Mouse (Mus musculus) MEL (cell line): ENCODE data around the gene Gm45337. TPM values are rescaled to one million over a fixed set of nuclear protein-coding genes. Genes with fewer than 3 reads are reported as not detected.

ENCODE experiments used
- DNase-seq: peaks from one replicate; pipeline ENCODE4 v3.0.0; 2011; ENCODE audit warnings: low read depth, low spot score
- H3K27ac ChIP-seq: 2 replicates; pipeline ENCODE4 v1.5.1; 2012; ENCODE audit warnings: low read depth, mild to moderate bottlenecking, control low read depth, low read length, moderate library complexity; ENCODE audit not compliant: control insufficient read depth
- H3K27me3 ChIP-seq, 2 experiments: fragments of 150-350 bp in 1 of 2; sonication (generic) in 1 of 2; 2 replicates each; pipeline ENCODE4 v1.6.1; 2012; ENCODE audit warnings: low read length in 2 of 2, mild to moderate bottlenecking in 2 of 2, improper control_type of control experiment in 1 of 2, moderate library complexity in 1 of 2; ENCODE audit not compliant: insufficient read depth in 2 of 2, control insufficient read depth in 1 of 2
- H3K36me3 ChIP-seq, 2 experiments: 2 replicates each; pipeline ENCODE4 v1.6.1; 2012 to 2014; ENCODE audit warnings: low read length in 2 of 2, improper control_type of control experiment in 1 of 2, inconsistent platforms in 1 of 2, mild to moderate bottlenecking in 1 of 2; ENCODE audit not compliant: insufficient read depth in 2 of 2, control insufficient read depth in 1 of 2
- H3K4me1 ChIP-seq, 2 experiments: fragments of 150-350 bp in 1 of 2; sonication (generic) in 1 of 2; 2 replicates each; pipeline ENCODE4 v1.6.1; 2012; ENCODE audit warnings: low read length in 2 of 2, improper control_type of control experiment in 1 of 2, mild to moderate bottlenecking in 1 of 2; ENCODE audit not compliant: insufficient read depth in 2 of 2, control insufficient read depth in 1 of 2
- H3K4me3 ChIP-seq, 2 experiments: fragments of 150-350 bp in 1 of 2; sonication (generic) in 1 of 2; 2 replicates each; pipeline ENCODE4 v1.5.1; 2012; ENCODE audit warnings: low read depth in 2 of 2, low read length in 2 of 2, mild to moderate bottlenecking in 2 of 2, moderate library complexity in 2 of 2, control low read depth in 1 of 2, improper control_type of control experiment in 1 of 2; ENCODE audit not compliant: control insufficient read depth in 1 of 2, insufficient read depth in 1 of 2
- H3K79me2 ChIP-seq: 2 replicates; pipeline ENCODE4 v1.6.1; 2012; ENCODE audit warnings: mild to moderate bottlenecking, low read length, moderate library complexity; ENCODE audit not compliant: control insufficient read depth, poor library complexity, insufficient read depth
- H3K9ac ChIP-seq: 2 replicates; pipeline ENCODE4 v1.6.1; 2012; ENCODE audit warnings: low read depth, mild to moderate bottlenecking, control low read depth, low read length, moderate library complexity; ENCODE audit not compliant: control insufficient read depth, poor library complexity, severe bottlenecking
- H3K9me3 ChIP-seq: fragments of 150-350 bp; sonication (generic); replicated peaks from 2 replicates; pipeline ENCODE4 v1.6.1; 2012; ENCODE audit warnings: mild to moderate bottlenecking, low read length, improper control_type of control experiment, moderate library complexity; ENCODE audit not compliant: insufficient read depth
- BHLHE40 ChIP-seq: IDR thresholded peaks from 2 replicates; pipeline ENCODE4 v1.6.1; 2012; ENCODE audit warnings: low read depth, mild to moderate bottlenecking, inconsistent platforms, low read length, improper control_type of control experiment, borderline replicate concordance
- CHD1 ChIP-seq: IDR thresholded peaks from 2 replicates; pipeline ENCODE4 v1.6.1; 2012; ENCODE audit warnings: low read depth, mild to moderate bottlenecking, inconsistent platforms, low read length, improper control_type of control experiment
- CHD2 ChIP-seq: IDR thresholded peaks from 2 replicates; pipeline ENCODE4 v1.6.1; 2011; ENCODE audit warnings: low read length, improper control_type of control experiment
- CTCF ChIP-seq, 3 experiments: IDR thresholded peaks in 2 of 3; conservative IDR thresholded peaks in 1 of 3; 2 replicates each; pipeline ENCODE4 v1.5.1; 2011 to 2012; ENCODE audit warnings: low read length in 3 of 3, low read depth in 2 of 3, mild to moderate bottlenecking in 2 of 3, improper control_type of control experiment in 1 of 3, inconsistent platforms in 1 of 3, mixed read lengths in 1 of 3, moderate library complexity in 1 of 3; ENCODE audit not compliant: control insufficient read depth in 1 of 3, insufficient read depth in 1 of 3, poor library complexity in 1 of 3, severe bottlenecking in 1 of 3
- ELF1 ChIP-seq: IDR thresholded peaks from 2 replicates; pipeline ENCODE4 v1.6.1; 2014; ENCODE audit warnings: low read depth, mild to moderate bottlenecking, inconsistent platforms, low read length, improper control_type of control experiment, moderate library complexity
- ETS1 ChIP-seq: IDR thresholded peaks from 2 replicates; pipeline ENCODE4 v1.6.1; 2012; ENCODE audit warnings: low read depth, mild to moderate bottlenecking, inconsistent platforms, low read length, improper control_type of control experiment, moderate library complexity
- GATA1 ChIP-seq: IDR thresholded peaks from 2 replicates; pipeline ENCODE4 v1.6.1; 2011; ENCODE audit warnings: low read depth, low read length, improper control_type of control experiment
- HCFC1 ChIP-seq: IDR thresholded peaks from 2 replicates; pipeline ENCODE4 v1.6.1; 2012; ENCODE audit warnings: low read depth, mild to moderate bottlenecking, inconsistent platforms, low read length, improper control_type of control experiment, moderate library complexity
- JUND ChIP-seq: IDR thresholded peaks from 2 replicates; pipeline ENCODE4 v1.6.1; 2011; ENCODE audit warnings: low read depth, mild to moderate bottlenecking, improper control_type of control experiment, low read length
- MAFK ChIP-seq: IDR thresholded peaks from 2 replicates; pipeline ENCODE4 v1.6.1; 2011; ENCODE audit warnings: low read depth, mild to moderate bottlenecking, low read length, improper control_type of control experiment, borderline replicate concordance
- MAX ChIP-seq: IDR thresholded peaks from 2 replicates; pipeline ENCODE4 v1.6.1; 2011; ENCODE audit warnings: low read length, improper control_type of control experiment
- MYB ChIP-seq: IDR thresholded peaks from 2 replicates; pipeline ENCODE4 v1.6.1; 2011; ENCODE audit warnings: mild to moderate bottlenecking, low read depth, low read length, improper control_type of control experiment
- MYC ChIP-seq: IDR thresholded peaks from 2 replicates; pipeline ENCODE4 v1.6.1; 2011; ENCODE audit warnings: low read depth, mild to moderate bottlenecking, low read length, improper control_type of control experiment, moderate library complexity
- NRF1 ChIP-seq: IDR thresholded peaks from 2 replicates; pipeline ENCODE4 v1.6.1; 2014; ENCODE audit warnings: low read depth, mild to moderate bottlenecking, inconsistent platforms, low read length, improper control_type of control experiment, moderate library complexity; ENCODE audit not compliant: poor library complexity, insufficient read depth, severe bottlenecking
- POLR2AphosphoS2 ChIP-seq: IDR thresholded peaks from 2 replicates; pipeline ENCODE4 v1.6.1; 2011; ENCODE audit warnings: low read length, improper control_type of control experiment
- RAD21 ChIP-seq: IDR thresholded peaks from 2 replicates; pipeline ENCODE4 v1.6.1; 2011; ENCODE audit warnings: mild to moderate bottlenecking, low read depth, low read length, improper control_type of control experiment
- RCOR1 ChIP-seq: IDR thresholded peaks from 2 replicates; pipeline ENCODE4 v1.6.1; 2012; ENCODE audit warnings: low read depth, mild to moderate bottlenecking, inconsistent platforms, low read length, improper control_type of control experiment
- SIN3A ChIP-seq: IDR thresholded peaks from 2 replicates; pipeline ENCODE4 v1.6.1; 2012; ENCODE audit warnings: low read length, improper control_type of control experiment, inconsistent platforms
- SMC3 ChIP-seq: IDR thresholded peaks from 2 replicates; pipeline ENCODE4 v1.6.1; 2011; ENCODE audit warnings: low read depth, low read length, improper control_type of control experiment
- TCF12 ChIP-seq: IDR thresholded peaks from 2 replicates; pipeline ENCODE4 v1.6.1; 2014; ENCODE audit warnings: low read depth, mild to moderate bottlenecking, inconsistent platforms, low read length, improper control_type of control experiment, moderate library complexity
- UBTF ChIP-seq: IDR thresholded peaks from 2 replicates; pipeline ENCODE4 v1.6.1; 2012; ENCODE audit warnings: low read depth, mild to moderate bottlenecking, inconsistent platforms, low read length, improper control_type of control experiment, moderate library complexity, borderline replicate concordance; ENCODE audit not compliant: insufficient read depth
- USF2 ChIP-seq, 2 experiments: IDR thresholded peaks; 2 replicates each; pipeline ENCODE4 v1.6.1; 2011 to 2012; ENCODE audit warnings: improper control_type of control experiment in 2 of 2, low read length in 2 of 2, borderline replicate concordance in 1 of 2, inconsistent platforms in 1 of 2, low read depth in 1 of 2, mild to moderate bottlenecking in 1 of 2; ENCODE audit not compliant: insufficient read depth in 1 of 2
- ZC3H11A ChIP-seq: IDR thresholded peaks from 2 replicates; pipeline ENCODE4 v1.6.1; 2012; ENCODE audit warnings: low read depth, mild to moderate bottlenecking, inconsistent platforms, low read length, improper control_type of control experiment
- ZKSCAN1 ChIP-seq: IDR thresholded peaks from 2 replicates; pipeline ENCODE4 v1.6.1; 2012; ENCODE audit warnings: low read depth, mild to moderate bottlenecking, inconsistent platforms, low read length, improper control_type of control experiment, moderate library complexity
- ZMIZ1 ChIP-seq: IDR thresholded peaks from 2 replicates; pipeline ENCODE4 v1.6.1; 2012; ENCODE audit warnings: low read depth, mild to moderate bottlenecking, inconsistent platforms, low read length, improper control_type of control experiment, moderate library complexity
- ZNF384 ChIP-seq: IDR thresholded peaks from 2 replicates; pipeline ENCODE4 v1.6.1; 2012; ENCODE audit warnings: low read depth, mild to moderate bottlenecking, inconsistent platforms, low read length, improper control_type of control experiment
- polyA plus RNA-seq, 2 experiments: library from polyadenylated mRNA; stranded (reverse) in 1 of 2; unstranded in 1 of 2; fragments of >175 nt in 1 of 2; fragments of >200 nt in 1 of 2; gene quantifications; 2 replicates each; pipeline versions ENCODE4 v1.2.1 to v1.2.4; 2012; ENCODE audit warnings: low replicate concordance in 2 of 2, low read depth in 1 of 2; ENCODE audit not compliant: insufficient read length in 2 of 2, insufficient read depth in 1 of 2, missing spikeins in 1 of 2
- total RNA-seq: library from RNA; depleted of rRNA; stranded (reverse); fragments of 300-350 nt; gene quantifications from 2 replicates; pipeline ENCODE4 v1.2.3, GENCODE M21; 2012

The Gm45337 gene
- total and polyA plus RNA-seq, 3 experiments, result not detected

- Histone ChIP-seq H3K79me2 (no peaks in the 10 kb centered on the region), H3K36me3 (no peaks in the 10 kb centered on the region), H3K27ac (no peak overlapping the region), H3K4me3 (no peak overlapping the region), H3K9ac (no peak overlapping the region), H3K4me1 (no peaks in the 10 kb centered on the region), H3K9me3 (no peaks in the 10 kb centered on the region), H3K27me3 (no peaks in the 10 kb centered on the region; a peak in 1 of 4 replicates)
- DNase-seq, result no peak
- no peak for TF ChIP-seq ZNF384
- TF ChIP-seq ZMIZ1, result no peak
- no peak for TF ChIP-seq ETS1
- TF ChIP-seq NRF1, result no peak
- no peak for TF ChIP-seq SMC3
Measured at GRCm38 (mm10) chr7:142148633-142149032, 4.2 kb upstream of the Gm45337 start.

GRCm38 (mm10) chr7:142146033-142146432 is 1.6 kb upstream of the Gm45337 start:
- TF ChIP-seq CHD1, result no peak
- TF ChIP-seq MYB, result no peak
- TF ChIP-seq MAFK, result no peak
- TF ChIP-seq ZNF384, result peak; percentile 82
- no peak for TF ChIP-seq JUND
- TF ChIP-seq TCF12, result no peak
- TF ChIP-seq SMC3, result peak; percentile 63
- no peak for TF ChIP-seq BHLHE40
- TF ChIP-seq UBTF, result no peak
- peak; percentile 31; the same call in 1 of the 2 replicates for TF ChIP-seq MAX
- no peak for TF ChIP-seq GATA1
- TF ChIP-seq ZC3H11A, result no peak
- peak; percentile 47 to 65 (median 53) for TF ChIP-seq CTCF (IDR thresholded peaks at IDR 0.05 in 2 of 3, conservative IDR thresholded peaks at IDR 0.05 in 1 of 3; ENCODE audit: control insufficient read depth in 1 of 3, insufficient read depth in 1 of 3, low read depth in 2 of 3, low read length in 3 of 3, poor library complexity in 1 of 3, severe bottlenecking in 1 of 3)
- no peak for TF ChIP-seq POLR2AphosphoS2
- TF ChIP-seq ZMIZ1, result no peak
- TF ChIP-seq ELF1, result no peak
- no peak for TF ChIP-seq NRF1
- no peak for TF ChIP-seq CHD2
- no peak for TF ChIP-seq HCFC1
- no peak for TF ChIP-seq ZKSCAN1
- peak; percentile 37 for TF ChIP-seq RAD21
- no peak for TF ChIP-seq USF2 (IDR thresholded peaks at IDR 0.05; ENCODE audit: borderline replicate concordance in 1 of 2, insufficient read depth in 1 of 2, low read depth in 1 of 2, low read length in 2 of 2)
- TF ChIP-seq SIN3A, result no peak
- no peak for TF ChIP-seq MYC
- TF ChIP-seq RCOR1, result no peak
- no peaks in the 10 kb centered on the region for H3K4me1 ChIP-seq
- H3K4me3 ChIP-seq, result no peak overlapping the region
- no peak overlapping the region for H3K9ac ChIP-seq
- no peak overlapping the region for H3K27ac ChIP-seq
- H3K79me2 ChIP-seq, result no peaks in the 10 kb centered on the region
- no peaks in the 10 kb centered on the region; a peak in 1 of 4 replicates for H3K27me3 ChIP-seq
- no peaks in the 10 kb centered on the region for H3K36me3 ChIP-seq
- H3K9me3 ChIP-seq, result no peaks in the 10 kb centered on the region
- DNase-seq, result peak; percentile 63
